Mouse (Mus musculus) heart, postnatal 36 days (tissue): Measurements from ENCODE around the gene Tbck. TPM values are rescaled to one million over a fixed set of nuclear protein-coding genes. Genes with fewer than 3 reads are reported as not detected.

ENCODE experiments used
- DNase-seq, 2 experiments: peaks; one replicate each; pipeline ENCODE4 v3.0.0; 2021 to 2022
- intact Hi-C: fragments of 180-260 bp; cut with DNase I; formaldehyde crosslinking; loops from one replicate; pipeline ENCODE4 v1.15.1; 2025
- total RNA-seq, 2 experiments: library from RNA; stranded (reverse); gene quantifications; 2 replicates each; pipeline ENCODE4 v1.2.3; 2021

Tbck gene
- 10 to 100 TPM; 13.3 to 13.6 TPM for total RNA-seq

GRCm38 (mm10) chr3:132683447-132684230, at the start of gene Tbck:
Gene Tbck, plus strand, starts transcription at chr3:132684144.
- DNase-seq, result peak; percentile 94 to 97
- intact Hi-C loops, result loop anchor here (10.0 kb wide), 2 partner anchors 411 to 831 kb away; partner anchors contain the start of genes Gstcd and Ints12

GRCm38 (mm10) chr3:132637080-132637479, 46.9 kb upstream of the Tbck start:
- intact Hi-C loops, result no loop called here

GRCm38 (mm10) chr3:132644071-132644470, 39.9 kb upstream of the Tbck start:
- intact Hi-C loops, result no loop called here
- DNase-seq, result no peak

More at GRCm38 (mm10) chr3:132637080-132637479, 46.9 kb upstream of the Tbck start:
- DNase-seq, result no peak

GRCm38 (mm10) chr3:132646814-132647213, 37.1 kb upstream of the Tbck start:
- no peak for DNase-seq

GRCm38 (mm10) chr3:132649368-132649767, 34.6 kb upstream of the Tbck start:
- intact Hi-C loops, result no loop called here
- no peak for DNase-seq

More at GRCm38 (mm10) chr3:132646814-132647213, 37.1 kb upstream of the Tbck start:
- intact Hi-C loops, result no loop called here

- intact Hi-C loops, result no loop called here
- no peak for DNase-seq
These were observed 33.8 kb upstream of the Tbck start for GRCm38 (mm10) chr3:132650191-132650590.

GRCm38 (mm10) chr3:132651776-132652175, 32.2 kb upstream of the Tbck start:
- peak; percentile 29 to 40 for DNase-seq
- intact Hi-C loops, result no loop called here

GRCm38 (mm10) chr3:132653959-132654358, 30.0 kb upstream of the Tbck start:
- DNase-seq, result no peak

GRCm38 (mm10) chr3:132655955-132656354, 28.0 kb upstream of the Tbck start:
- DNase-seq, result no peak
- intact Hi-C loops, result no loop called here

More at GRCm38 (mm10) chr3:132653959-132654358, 30.0 kb upstream of the Tbck start:
- intact Hi-C loops, result no loop called here

- intact Hi-C loops, result no loop called here
- DNase-seq, result no peak
These were observed 6.5 kb upstream of the Tbck start for GRCm38 (mm10) chr3:132677494-132677893.

- no peak for DNase-seq
- intact Hi-C loops, result loop anchor here (10.0 kb wide), 2 partner anchors 410 to 830 kb away; partner anchors contain the start of genes Gstcd and Ints12
These were observed 436 bp downstream of the Tbck start, which contains the start of gene Aimp1 for GRCm38 (mm10) chr3:132684231-132684928. Gene Aimp1, minus strand, starts transcription at chr3:132684370.

GRCm38 (mm10) chr3:132701368-132701767, 17.4 kb downstream of the Tbck start:
- intact Hi-C loops, result loop anchor here (2.0 kb wide), 1 partner anchor 195 kb away; no protein-coding TSS in a partner anchor
- DNase-seq, result no peak

- intact Hi-C loops, result no loop called here
- DNase-seq, result no peak
These were observed 20.3 kb downstream of the Tbck start for GRCm38 (mm10) chr3:132704216-132704615.

- DNase-seq, result no peak
- intact Hi-C loops, result no loop called here
These were observed 23.0 kb downstream of the Tbck start for GRCm38 (mm10) chr3:132706977-132707376.

- intact Hi-C loops, result no loop called here
- DNase-seq, result no peak
These were observed 30.0 kb downstream of the Tbck start for GRCm38 (mm10) chr3:132713913-132714312.

GRCm38 (mm10) chr3:132717316-132717715, 33.4 kb downstream of the Tbck start:
- DNase-seq, result no peak
- intact Hi-C loops, result no loop called here

- DNase-seq, result no peak
- intact Hi-C loops, result no loop called here
These were observed 40.4 kb downstream of the Tbck start for GRCm38 (mm10) chr3:132724326-132724725.

GRCm38 (mm10) chr3:132744287-132745146, 60.6 kb downstream of the Tbck start:
- intact Hi-C loops, result loop anchor here (5.0 kb wide), 1 partner anchor 348 kb away; the partner anchor contains the start of genes Gstcd and Ints12
- no peak for DNase-seq

GRCm38 (mm10) chr3:132747036-132747435, 63.1 kb downstream of the Tbck start:
- intact Hi-C loops, result loop anchor here (2.0 to 5.0 kb wide), 2 partner anchors 345 to 526 kb away; partner anchors contain the start of genes Gstcd and Ints12
- peak; percentile 17 to 40 for DNase-seq

- intact Hi-C loops, result loop anchor here (2.0 to 5.0 kb wide), 2 partner anchors 345 to 525 kb away; partner anchors contain the start of genes Gstcd and Ints12
- no peak for DNase-seq
These were observed 63.8 kb downstream of the Tbck start for GRCm38 (mm10) chr3:132747766-132748165.
